Mouse (Mus musculus) lung, postnatal 4 days (tissue): ENCODE measurements around the gene Cxcr6.

Experiments used
- DNase-seq, 2 experiments: peaks; one replicate each; pipeline ENCODE4 v3.0.0; 2021

Cxcr6 gene

GRCm38 (mm10) chr9:123826631-123827030 lies 20.4 kb downstream of the Cxcr6 start:
- no peak for DNase-seq

GRCm38 (mm10) chr9:123828916-123829315 lies 22.6 kb downstream of the Cxcr6 start:
- DNase-seq = no peak

GRCm38 (mm10) chr9:123835851-123836250 lies 29.6 kb downstream of the Cxcr6 start:
- DNase-seq = no peak

GRCm38 (mm10) chr9:123840243-123840642 lies 34.0 kb downstream of the Cxcr6 start:
- peak in 1 of 2 experiments; percentile 25 for DNase-seq

DNA sequence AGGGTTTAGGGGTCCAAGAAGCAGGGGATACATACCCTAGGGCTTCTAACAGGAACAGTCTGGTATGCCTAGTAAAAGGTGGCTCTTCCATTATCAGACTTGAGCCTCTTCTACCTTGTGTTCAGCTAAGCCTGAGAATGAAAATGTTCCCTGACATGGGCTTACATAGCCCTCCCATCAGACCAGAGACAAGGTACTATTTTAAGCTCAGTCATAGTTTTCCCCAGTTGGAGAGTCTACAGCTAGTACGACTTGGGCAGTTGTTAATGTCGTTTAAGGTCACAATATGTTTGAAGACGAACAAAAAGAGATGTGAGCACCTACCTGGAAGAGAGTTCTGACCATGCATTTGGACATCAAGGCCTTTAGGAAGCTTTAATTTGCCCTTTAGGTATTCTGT lies 38.2 kb downstream of the Cxcr6 start:
- no peak for DNase-seq

GRCm38 (mm10) chr9:123845120-123845519 lies 38.8 kb downstream of the Cxcr6 start:
- DNase-seq = peak; percentile 24 to 34

- DNase-seq = no peak
Observed at GRCm38 (mm10) chr9:123846490-123846889, 40.2 kb downstream of the Cxcr6 start.

DNA sequence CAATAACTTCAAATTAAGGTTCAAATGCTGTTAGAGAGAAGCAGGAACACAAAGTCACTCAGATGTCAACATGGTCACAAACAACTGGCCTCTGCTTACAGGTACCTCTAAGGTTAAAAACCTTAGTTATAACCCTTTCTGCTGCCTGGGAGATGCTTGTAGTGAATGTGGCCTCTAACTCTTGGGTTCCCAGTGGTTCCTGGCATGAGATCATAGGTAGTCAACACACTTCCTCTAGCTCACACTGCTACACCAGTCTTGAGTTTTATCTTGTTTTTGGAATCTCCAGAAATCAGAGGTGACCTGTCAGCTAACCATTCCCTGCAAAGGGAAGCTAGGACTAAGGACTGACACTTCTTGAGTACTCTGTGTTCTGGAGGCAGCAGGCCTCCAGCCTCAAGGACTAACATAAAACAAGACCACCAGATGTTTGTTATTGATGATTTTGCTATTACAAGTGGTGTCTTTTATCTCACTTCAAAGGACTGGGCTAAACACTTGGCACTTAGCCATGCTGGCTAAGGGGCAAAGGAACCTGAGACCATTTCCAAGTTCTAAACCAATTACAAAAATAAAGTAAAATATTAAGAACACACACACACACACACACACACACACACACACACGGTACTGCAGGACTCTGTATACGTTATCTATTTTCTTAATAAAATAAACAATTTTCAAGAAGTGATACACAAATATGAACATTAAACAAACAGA lies 43.9 kb downstream of the Cxcr6 start:
- DNase-seq = no peak

- DNase-seq = peak; percentile 57 to 61
Observed at GRCm38 (mm10) chr9:123850705-123851061, 44.4 kb downstream of the Cxcr6 start.

- DNase-seq = peak; percentile 73 to 76
Observed at GRCm38 (mm10) chr9:123851062-123851712, 44.9 kb downstream of the Cxcr6 start.

GRCm38 (mm10) chr9:123851713-123852448 lies 45.6 kb downstream of the Cxcr6 start, which contains the start of gene Fyco1:
Gene Fyco1, minus strand, starts transcription at chr9:123851899.
- DNase-seq = peak; percentile 93 to 98

DNA sequence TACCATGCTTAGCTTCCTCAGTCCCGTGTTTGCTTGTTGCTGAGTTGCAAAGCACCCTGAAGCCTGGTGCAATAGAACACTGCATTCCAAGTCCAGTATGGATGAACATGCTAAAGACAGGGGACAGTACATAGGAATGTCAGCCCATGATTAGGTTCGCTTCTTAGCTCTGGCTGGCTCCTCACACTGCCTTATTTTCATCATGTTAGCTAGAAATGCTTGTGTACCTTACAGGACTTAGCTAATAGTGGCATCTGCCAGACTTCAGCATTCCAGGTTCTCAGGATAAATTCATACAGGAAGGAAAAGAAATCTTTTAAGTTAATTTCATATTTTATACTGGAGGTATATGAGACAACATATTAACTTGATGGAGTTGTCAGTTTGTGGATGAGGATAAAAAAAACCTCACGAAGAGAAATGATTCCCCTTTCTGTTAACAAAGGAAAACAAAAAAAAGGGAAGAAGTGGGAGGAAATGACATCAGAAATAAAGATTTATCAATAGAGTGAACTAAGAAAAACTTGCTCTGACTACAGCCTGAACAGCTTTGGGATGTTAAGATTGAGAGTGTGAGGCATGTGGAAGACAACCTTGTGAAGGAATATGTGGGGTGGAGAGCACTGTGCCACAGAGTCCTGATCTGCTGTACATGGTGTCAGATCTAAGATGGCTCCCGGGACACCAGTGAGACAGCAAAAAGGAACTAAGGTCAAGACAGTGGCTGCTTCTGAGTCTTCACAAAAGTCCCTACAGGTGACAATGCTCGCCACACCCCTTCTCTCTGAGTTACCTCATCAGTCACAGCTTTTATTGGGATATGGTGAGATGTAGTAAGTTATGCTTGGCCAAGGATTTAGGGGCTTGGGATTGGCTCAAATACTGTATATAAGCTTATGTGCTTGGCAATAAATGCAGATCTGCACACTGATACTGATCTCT lies 46.4 kb downstream of the Cxcr6 start:
- DNase-seq = no peak

- no peak for DNase-seq
Observed at GRCm38 (mm10) chr9:123856836-123857235, 50.6 kb downstream of the Cxcr6 start.
